Mouse (Mus musculus) thymus, adult 2 months (tissue): ENCODE measurements at regions not wholly inside any gene's neighbourhood (a gene's known extent, or its start where the extent isn't known, plus 50 kb on each side); places are given as distances from the start of the nearest gene placed in this dataset.

Experiments
- DNase-seq: peaks from one replicate; pipeline ENCODE4 v3.0.0; 2021
- H3K27ac ChIP-seq: fragments of 200-500 bp; 2 replicates; pipeline ENCODE4 v1.5.1; 2012; ENCODE audit warnings: low read length, control low read depth; ENCODE audit not compliant: control insufficient read depth, insufficient read depth
- H3K27me3 ChIP-seq: fragments of 200-500 bp; 2 replicates; pipeline ENCODE4 v1.6.1; 2012; ENCODE audit warnings: mild to moderate bottlenecking, low read length, moderate library complexity, mixed read lengths; ENCODE audit not compliant: control insufficient read depth, insufficient read depth
- H3K36me3 ChIP-seq: fragments of 200-500 bp; 2 replicates; pipeline ENCODE4 v1.6.1; 2012; ENCODE audit warnings: mild to moderate bottlenecking, low read length, moderate library complexity; ENCODE audit not compliant: control insufficient read depth, insufficient read depth
- H3K4me1 ChIP-seq: fragments of 200-500 bp; replicated peaks from 2 replicates; pipeline ENCODE4 v1.6.1; 2012; ENCODE audit warnings: low read length; ENCODE audit not compliant: control insufficient read depth, insufficient read depth
- H3K4me3 ChIP-seq: fragments of 200-500 bp; 2 replicates; pipeline ENCODE4 v1.5.1; 2012; ENCODE audit warnings: mild to moderate bottlenecking, low read length, control low read depth, moderate library complexity; ENCODE audit not compliant: control insufficient read depth, insufficient read depth
- CTCF ChIP-seq: fragments of 200-500 bp; IDR thresholded peaks from 2 replicates; pipeline ENCODE4 v1.5.1; 2012; ENCODE audit warnings: mild to moderate bottlenecking, control low read depth, low read length, moderate library complexity, borderline replicate concordance; ENCODE audit not compliant: control insufficient read depth, poor library complexity, insufficient read depth; ENCODE audit errors: extremely low read depth
- POLR2A ChIP-seq: fragments of 200-500 bp; IDR thresholded peaks from 2 replicates; pipeline ENCODE4 v1.6.1; 2012; ENCODE audit warnings: mild to moderate bottlenecking, low read length, control low read depth, moderate library complexity; ENCODE audit not compliant: control insufficient read depth, poor library complexity, insufficient read depth; ENCODE audit errors: extremely low read depth
- WGBS: fragments of 180-500 bp; shearing (Covaris S2); methylation state at CpG from one replicate; pipeline ENCODE4 v1.1.7; 2018; 5-methylcytosine and 5-hydroxymethylcytosine counted together

DNA sequence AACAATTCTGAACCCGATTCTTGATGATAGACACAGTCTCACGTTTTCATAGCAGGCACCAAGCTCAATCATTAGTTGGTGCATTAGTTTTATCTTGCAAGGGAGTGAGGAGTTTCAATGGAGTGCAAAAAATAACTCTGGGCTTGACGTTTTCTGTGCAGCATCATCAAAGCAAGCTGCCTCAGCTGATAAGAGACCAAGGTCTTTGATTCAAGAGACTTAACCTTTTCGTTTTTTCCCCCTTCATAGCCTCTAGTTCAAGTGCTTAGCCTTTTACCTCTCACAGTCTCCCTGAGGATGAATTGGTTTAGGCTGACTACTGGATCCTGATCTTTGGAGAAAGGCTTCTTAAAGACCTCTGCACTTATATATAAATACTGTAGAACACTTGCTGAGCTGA lies 109.1 kb upstream of the Sel1l start:
- H3K27me3 ChIP-seq: no peaks in the 10 kb centered on the region
- 66% methylated on average over 4 of the region's 4 CpGs for WGBS
- H3K4me3 ChIP-seq: no peak overlapping the region
- H3K27ac ChIP-seq: no peak overlapping the region
- no peak for TF ChIP-seq POLR2A
- no peak for TF ChIP-seq CTCF
- H3K4me1 ChIP-seq: no peaks in the 10 kb centered on the region
- no peak for DNase-seq
- H3K36me3 ChIP-seq: no peaks in the 10 kb centered on the region

DNA sequence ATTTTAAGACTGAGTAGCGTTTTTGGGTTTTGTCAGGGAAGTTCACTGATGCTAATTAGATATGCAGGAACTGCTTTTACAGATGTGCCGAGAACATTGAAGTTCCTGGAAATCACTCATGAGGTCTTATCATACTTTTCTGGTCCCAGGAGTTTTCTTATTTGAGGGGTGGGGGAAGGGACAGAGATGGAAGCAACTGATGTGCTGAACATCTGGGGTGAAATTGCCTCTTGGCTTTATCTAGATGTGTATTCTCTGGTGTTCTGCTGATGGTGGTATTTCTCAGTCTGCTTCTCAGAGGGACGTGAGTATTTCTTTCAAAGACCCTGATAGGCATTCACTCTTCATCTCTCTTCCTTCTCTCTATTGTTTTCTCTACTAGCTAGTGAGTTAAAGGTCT lies 107.5 kb upstream of the Sel1l start:
- Histone ChIP-seq H3K27ac (no peak overlapping the region), H3K4me1 (no peaks in the 10 kb centered on the region), H3K27me3 (no peaks in the 10 kb centered on the region), H3K4me3 (no peak overlapping the region), H3K36me3 (no peaks in the 10 kb centered on the region)
- TF ChIP-seq CTCF (no peak), POLR2A (no peak)
- WGBS: 53% methylated on average over 3 of the region's 3 CpGs
- no peak for DNase-seq

DNA sequence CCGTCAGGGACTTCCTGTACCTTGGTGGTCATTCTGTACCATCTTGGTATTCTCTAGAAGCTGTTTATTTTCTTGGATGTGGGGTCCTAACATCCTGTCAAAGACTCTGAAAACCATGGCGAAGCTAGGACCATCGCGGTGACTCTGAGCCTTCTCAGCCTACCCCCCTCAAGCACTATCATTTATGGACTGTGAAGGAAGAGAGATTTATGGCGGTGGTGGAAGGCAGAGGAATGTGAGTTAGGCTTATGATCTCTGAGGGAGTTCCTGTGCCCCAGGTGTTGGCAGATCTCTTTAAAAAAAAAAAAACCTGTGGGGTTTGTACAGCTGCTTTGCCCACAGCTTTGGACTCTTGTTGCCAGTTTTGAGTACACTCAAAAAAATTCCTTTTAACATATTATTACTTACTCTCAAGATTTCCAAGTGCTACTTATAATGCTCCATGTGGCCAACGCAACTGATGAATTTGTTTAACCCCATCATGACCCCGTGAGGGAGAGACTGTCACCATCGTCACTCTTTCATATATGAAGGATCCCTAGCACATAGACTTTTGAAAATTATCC lies 99.7 kb upstream of the Sel1l start:
- Histone ChIP-seq H3K27ac (no peak overlapping the region), H3K36me3 (no peaks in the 10 kb centered on the region), H3K27me3 (no peaks in the 10 kb centered on the region), H3K4me1 (no peaks in the 10 kb centered on the region), H3K4me3 (no peak overlapping the region)
- no peak for DNase-seq
- no peak for TF ChIP-seq CTCF
- TF ChIP-seq POLR2A: no peak
- WGBS: 86% methylated on average over 8 of the region's 8 CpGs

DNA sequence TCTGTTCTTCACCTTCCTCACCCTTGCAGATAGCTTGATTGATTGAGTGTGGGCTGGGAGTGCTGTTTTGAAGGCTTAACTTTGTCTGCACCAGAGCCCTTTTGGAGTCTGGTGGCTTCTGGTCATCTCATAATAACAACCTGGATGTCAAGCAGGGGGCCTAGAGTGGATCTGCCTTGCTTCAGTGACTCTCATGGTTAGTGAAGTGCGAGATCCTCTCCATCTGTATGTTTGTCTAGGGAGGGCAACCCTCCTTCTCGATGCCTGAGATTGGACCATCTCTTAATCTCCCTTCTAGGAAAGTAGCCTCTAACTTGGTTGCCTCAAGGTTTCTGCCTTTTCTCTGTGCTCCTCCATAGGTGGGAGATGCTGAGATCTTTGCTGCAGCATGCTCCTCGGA lies 99.0 kb upstream of the Sel1l start:
- 85% methylated on average over 3 of the region's 3 CpGs for WGBS
- Histone ChIP-seq H3K27ac (no peak overlapping the region), H3K4me3 (no peak overlapping the region), H3K27me3 (no peaks in the 10 kb centered on the region), H3K36me3 (no peaks in the 10 kb centered on the region), H3K4me1 (no peaks in the 10 kb centered on the region)
- DNase-seq: no peak
- TF ChIP-seq CTCF (no peak), POLR2A (no peak)

DNA sequence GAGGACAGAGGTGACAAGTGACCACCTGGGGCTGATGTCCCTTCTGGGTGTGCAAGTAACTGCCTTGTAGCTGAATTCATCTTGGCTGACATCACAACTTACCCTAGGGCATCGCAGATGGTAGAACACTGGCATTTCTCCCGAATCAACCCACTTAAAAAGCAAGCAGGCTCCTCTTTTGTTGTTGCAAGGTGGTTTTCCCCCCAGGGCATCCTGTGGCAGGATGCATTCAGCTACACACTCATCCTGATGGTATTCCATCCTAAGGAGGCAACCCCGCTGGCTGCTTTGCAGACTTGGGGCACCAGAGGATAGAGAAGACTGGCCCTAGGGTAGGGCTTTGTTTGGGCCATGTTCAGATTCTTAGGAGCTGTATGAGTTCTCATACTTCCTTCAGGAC lies 97.6 kb upstream of the Sel1l start:
- Histone ChIP-seq H3K4me3 (no peak overlapping the region), H3K27me3 (no peaks in the 10 kb centered on the region), H3K36me3 (no peaks in the 10 kb centered on the region), H3K27ac (no peak overlapping the region), H3K4me1 (no peaks in the 10 kb centered on the region)
- no peak for DNase-seq
- WGBS: 85% methylated on average over 3 of the region's 3 CpGs
- TF ChIP-seq CTCF: no peak
- no peak for TF ChIP-seq POLR2A

DNA sequence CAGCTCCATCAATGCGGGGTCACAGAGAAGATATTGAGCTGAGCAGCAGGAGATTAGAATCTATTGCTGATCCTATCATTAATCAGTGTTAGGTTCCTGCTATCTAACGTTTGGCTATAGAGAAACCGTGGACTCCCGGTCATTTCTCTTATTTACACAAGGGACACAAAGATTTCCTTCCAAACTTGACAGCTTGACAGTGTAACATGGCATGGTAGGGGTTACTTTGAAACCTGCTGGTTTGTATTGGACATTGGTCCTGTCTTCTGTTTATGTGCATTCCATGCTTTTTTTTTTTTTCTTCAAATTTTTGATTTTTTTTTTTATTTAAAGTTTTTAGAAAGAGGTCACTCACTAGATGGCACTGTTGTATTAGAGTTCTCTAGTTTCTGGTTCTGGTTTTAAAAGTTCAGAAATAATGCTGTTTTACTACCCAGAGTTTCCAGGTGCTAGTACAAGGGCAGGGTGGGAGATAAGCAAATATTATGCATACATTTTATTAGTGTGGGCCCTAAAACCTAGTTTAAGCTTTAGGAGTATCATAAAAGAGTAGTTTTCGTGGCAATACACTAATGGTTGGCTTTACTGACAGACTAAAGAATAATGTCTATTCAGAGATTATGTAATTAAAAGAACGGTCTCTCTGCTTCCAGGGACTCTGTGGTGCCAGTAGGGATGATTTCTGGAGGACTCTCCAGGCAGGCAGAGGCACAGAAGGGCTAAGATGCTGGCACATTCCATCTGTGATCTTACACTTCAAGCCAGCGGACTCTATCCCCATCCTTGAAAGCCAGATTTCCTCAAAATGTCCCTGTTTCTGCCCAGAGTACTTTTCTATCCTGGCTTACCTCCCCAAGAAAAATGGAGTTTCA lies 83.8 kb upstream of the Sel1l start:
- no peak for DNase-seq
- 76% methylated on average over 7 of the region's 7 CpGs for WGBS
- Histone ChIP-seq H3K27me3 (no peaks in the 10 kb centered on the region), H3K4me1 (no peaks in the 10 kb centered on the region), H3K27ac (no peak overlapping the region), H3K36me3 (no peaks in the 10 kb centered on the region), H3K4me3 (no peak overlapping the region)
- no peak for TF ChIP-seq CTCF

DNA sequence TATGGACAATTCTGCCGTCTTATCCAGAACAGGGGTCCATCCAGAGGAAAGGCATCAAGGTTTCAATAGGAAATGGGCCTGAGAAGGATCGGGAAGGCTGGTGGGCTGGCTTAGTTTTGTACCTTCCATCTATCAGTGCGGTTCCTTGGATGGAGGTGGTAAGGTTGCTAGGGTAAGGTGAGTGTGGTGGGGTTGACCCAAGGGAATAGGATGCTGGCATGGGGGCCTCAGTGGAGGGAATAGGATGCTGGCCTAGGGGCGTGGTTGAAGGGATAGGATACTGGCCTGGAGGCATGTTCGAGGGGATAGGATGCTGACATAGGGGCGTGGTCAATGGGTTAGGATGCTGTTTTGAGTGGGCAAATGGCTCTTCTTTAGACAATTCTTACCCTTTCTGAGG lies 82.6 kb upstream of the Sel1l start:
- H3K4me1 ChIP-seq: no peaks in the 10 kb centered on the region
- WGBS: 91% methylated on average over 6 of the region's 6 CpGs
- H3K27me3 ChIP-seq: no peaks in the 10 kb centered on the region
- no peaks in the 10 kb centered on the region for H3K36me3 ChIP-seq
- no peak for DNase-seq
- no peak overlapping the region for H3K27ac ChIP-seq
- H3K4me3 ChIP-seq: no peak overlapping the region
- TF ChIP-seq POLR2A (no peak), CTCF (no peak)
